Mouse (Mus musculus): ENCODE data around the gene Srsf12.

DNA sequence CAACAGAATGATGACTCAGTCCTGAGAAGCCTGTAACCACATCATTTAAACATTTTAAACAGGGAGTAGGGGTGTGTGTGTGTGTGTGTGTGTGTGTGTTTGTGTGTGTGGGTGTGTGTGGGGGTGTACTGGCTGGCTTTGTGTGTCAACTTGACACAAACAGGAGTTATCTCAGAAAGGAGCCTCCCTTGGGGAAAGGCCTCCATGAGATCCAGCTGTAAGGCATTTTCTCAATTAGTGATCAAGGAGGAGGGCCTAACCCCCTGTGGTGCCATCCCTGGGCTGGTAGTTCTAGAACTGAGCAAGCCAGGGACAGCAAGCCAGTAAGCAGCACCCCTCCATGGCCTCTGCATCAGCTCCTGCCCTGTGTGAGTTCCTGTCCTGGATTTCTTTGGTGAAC, 51.5 kb downstream of the Srsf12 start:
- TF ChIP-seq POLR2A (IDR thresholded peaks at IDR 0.05; ENCODE audit: extremely low read depth, insufficient read depth, low read length), result no peak
- no peak for TF ChIP-seq CTCF (IDR thresholded peaks at IDR 0.05; ENCODE audit: extremely low read depth, insufficient read depth, low read length)
